Mouse (Mus musculus) stomach, postnatal 0 days (tissue): Measurements from ENCODE around the gene Mpp2. TPM values are rescaled to one million over a fixed set of nuclear protein-coding genes. Genes with fewer than 3 reads are reported as not detected.
A peak's percentile ranks its signal among the peaks of the same experiment; 100 is the strongest.

Source experiments
- ATAC-seq: fragments of 200-750 bp; cut with Nextera tagmentation; 2 replicates; pipeline ENCODE4 v1.8.0; 2017; ENCODE audit not compliant: low FRiP score, low TSS enrichment
- DNase-seq: peaks from one replicate; pipeline ENCODE4 v3.0.0-alpha.2; 2016; ENCODE audit warnings: low spot score
- H3K27ac ChIP-seq: fragments of 300-500 bp; sonication (generic); replicated peaks from 2 replicates; pipeline ENCODE4 v1.5.1; 2014; ENCODE audit warnings: mild to moderate bottlenecking, control low read depth
- H3K27me3 ChIP-seq: fragments of 300-500 bp; sonication (generic); 2 replicates; pipeline ENCODE4 v1.6.1; 2014; ENCODE audit warnings: low read length; ENCODE audit not compliant: control insufficient read depth, insufficient read depth
- H3K36me3 ChIP-seq: fragments of 300-500 bp; sonication (generic); 2 replicates; pipeline ENCODE4 v1.6.1; 2014; ENCODE audit warnings: low read length, mixed read lengths; ENCODE audit not compliant: control insufficient read depth, insufficient read depth
- H3K4me1 ChIP-seq: fragments of 300-500 bp; sonication (generic); replicated peaks from 2 replicates; pipeline ENCODE4 v1.6.1; 2014; ENCODE audit warnings: antibody characterized with exemption; ENCODE audit not compliant: control insufficient read depth, insufficient read depth
- H3K4me2 ChIP-seq: fragments of 300-500 bp; sonication (generic); replicated peaks from 2 replicates; pipeline ENCODE4 v1.6.1; 2014; ENCODE audit warnings: low read depth, mild to moderate bottlenecking, control low read depth, moderate library complexity
- H3K4me3 ChIP-seq: fragments of 300-500 bp; sonication (generic); 2 replicates; pipeline ENCODE4 v1.5.1; 2014; ENCODE audit warnings: low read depth, low read length, control low read depth
- H3K9ac ChIP-seq: fragments of 300-500 bp; sonication (generic); 2 replicates; pipeline ENCODE4 v1.6.1; 2014; ENCODE audit warnings: mild to moderate bottlenecking, low read length, control low read depth, mixed read lengths
- H3K9me3 ChIP-seq: fragments of 300-500 bp; sonication (generic); 2 replicates; pipeline ENCODE4 v1.6.1; 2016; ENCODE audit warnings: low read length; ENCODE audit not compliant: control insufficient read depth
- CTCF ChIP-seq: IDR thresholded peaks from 2 replicates; pipeline ENCODE4 v1.5.1; 2016; ENCODE audit warnings: antibody characterized with exemption, low read depth, mild to moderate bottlenecking, moderate library complexity
- EP300 ChIP-seq: optimal IDR thresholded peaks from 2 replicates; pipeline ENCODE3; 2016; ENCODE audit warnings: antibody characterized with exemption
- WGBS: fragments of 180-500 bp; shearing (Covaris S2); extraction: QIAGEN DNeasy Blood & Tissue Kit; methylation state at CpG from one replicate; pipeline ENCODE4 v1.1.7; 2014; 5-methylcytosine and 5-hydroxymethylcytosine counted together
- polyA plus RNA-seq: library from polyadenylated mRNA; unstranded; fragments of >200 nt; fragmentation: Nextera tagmentation; extraction: Ambion mirVana; gene quantifications from 2 replicates; pipeline ENCODE4 v1.2.1, GENCODE M21; 2015

The Mpp2 gene
- polyA plus RNA-seq, 1 experiment from 2014 or later = 2.8 TPM

DNA sequence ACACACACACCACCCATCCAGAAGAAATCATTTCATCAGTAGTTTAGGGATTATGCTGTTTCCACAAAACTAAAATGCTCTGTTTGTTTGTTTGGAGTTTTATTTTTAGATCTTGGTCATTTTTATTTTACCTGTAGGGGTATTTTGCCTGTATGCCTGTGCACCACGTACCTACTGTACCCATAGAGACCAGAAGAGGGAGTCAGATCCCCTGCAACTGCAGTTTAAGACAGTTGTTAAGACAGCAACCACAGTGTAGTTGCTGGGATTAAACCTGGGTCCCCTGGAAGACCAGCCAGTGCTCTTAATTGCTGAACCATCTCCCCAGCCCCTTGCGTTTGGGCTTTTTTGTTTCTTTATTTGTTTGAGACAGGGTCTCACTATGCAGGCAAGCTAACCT, 19.3 kb downstream of the Mpp2 start:
- no peaks in the 10 kb centered on the region for H3K9me3 ChIP-seq

DNA sequence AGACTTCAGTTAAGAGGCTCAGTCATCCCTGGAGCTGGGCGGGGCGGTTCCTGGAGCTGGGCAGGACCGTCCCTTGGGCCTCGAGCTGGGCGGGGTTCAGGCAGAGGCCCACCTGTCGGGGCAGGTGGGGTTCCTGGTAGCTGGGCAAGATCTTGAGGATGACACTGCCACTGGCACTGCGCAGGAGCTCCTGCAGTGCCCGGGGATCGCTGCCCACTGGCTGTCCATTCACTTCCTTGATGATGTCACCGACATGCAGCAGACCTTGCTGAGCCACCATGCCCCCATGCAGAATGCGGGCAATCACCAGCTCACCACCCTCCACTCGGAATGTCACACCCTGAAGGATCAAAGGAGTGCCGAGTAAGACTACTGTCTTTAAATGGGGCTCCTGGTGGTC, 25.2 kb downstream of the Mpp2 start:
- no peak overlapping the region for H3K9ac ChIP-seq
- no peak overlapping the region for H3K27ac ChIP-seq
- no peak overlapping the region for H3K4me2 ChIP-seq
- WGBS = 63% methylated on average over 13 of the region's 13 CpGs
- H3K9me3 ChIP-seq = no peaks in the 10 kb centered on the region
- H3K27me3 ChIP-seq = no peaks in the 10 kb centered on the region
- H3K36me3 ChIP-seq = 0 out of 2 replicates have a peak, but pooled peaks cover 3% of the 10 kb centered on the region
- H3K4me1 ChIP-seq = no peaks in the 10 kb centered on the region
- no peak for TF ChIP-seq CTCF
- TF ChIP-seq EP300 = no peak
- DNase-seq (no peak), ATAC-seq (no peak)
- H3K4me3 ChIP-seq = no peak overlapping the region

More for the DNA sequence above, 19.3 kb downstream of the Mpp2 start:
- H3K27ac ChIP-seq = no peak overlapping the region
- TF ChIP-seq CTCF (peak; percentile 72), EP300 (no peak)
- no peak for ATAC-seq
- no peak overlapping the region for H3K4me2 ChIP-seq
- no peaks in the 10 kb centered on the region for H3K36me3 ChIP-seq
- WGBS = 60% methylated on average over 2 of the region's 2 CpGs
- no peaks in the 10 kb centered on the region for H3K4me1 ChIP-seq
- no peak overlapping the region for H3K4me3 ChIP-seq
- no peak overlapping the region for H3K9ac ChIP-seq
- no peak for DNase-seq
- H3K27me3 ChIP-seq = no peaks in the 10 kb centered on the region

GRCm38 (mm10) chr11:102061941-102062473, 26.3 kb downstream of the Mpp2 start:
- Histone ChIP-seq H3K9me3 (no peaks in the 10 kb centered on the region), H3K4me2 (no peak overlapping the region; the same call in 1 of the 2 replicates), H3K4me3 (no peak overlapping the region), H3K27ac (no peak overlapping the region), H3K27me3 (no peaks in the 10 kb centered on the region), H3K36me3 (0 out of 2 replicates have a peak, but pooled peaks cover 3% of the 10 kb centered on the region), H3K9ac (no peak overlapping the region), H3K4me1 (no peaks in the 10 kb centered on the region)
- TF ChIP-seq EP300 (no peak), CTCF (no peak)
- no peak for DNase-seq
- WGBS = 33% methylated on average over 16 of the region's 16 CpGs
- no peak for ATAC-seq

DNA sequence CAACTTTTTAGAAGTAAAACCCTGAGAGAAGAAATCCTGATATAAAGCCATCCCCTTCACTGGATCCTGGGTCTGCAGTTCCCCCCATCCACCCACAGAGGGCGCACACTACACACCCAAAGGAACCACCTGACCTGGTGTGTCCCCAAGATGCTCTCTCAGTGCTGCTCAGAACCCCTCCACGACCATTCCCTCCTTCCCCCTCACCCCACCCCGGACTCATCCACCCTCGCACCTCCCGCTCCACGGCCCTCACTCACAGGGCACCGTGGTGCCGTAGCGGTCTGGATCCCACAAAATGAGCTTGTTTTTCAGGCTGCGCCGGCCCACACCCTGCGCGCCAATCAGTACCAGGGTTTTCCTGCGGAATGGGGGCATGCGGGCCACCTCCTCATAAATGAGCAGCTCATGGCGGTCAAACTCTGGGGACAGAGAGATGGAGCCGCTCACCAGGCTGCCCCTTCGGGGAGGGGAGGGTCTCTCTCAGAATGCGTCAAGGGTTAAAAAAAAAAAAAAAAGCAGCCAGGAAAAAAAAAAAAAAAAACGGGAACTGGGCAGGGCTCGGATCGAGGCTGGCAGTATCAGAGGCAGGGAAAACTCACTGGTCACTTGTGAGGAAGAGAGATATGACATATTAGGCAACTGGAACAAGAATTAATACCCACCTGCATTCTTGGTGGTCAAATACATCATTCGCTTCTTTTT, 26.9 kb downstream of the Mpp2 start:
- 0 out of 2 replicates have a peak, but pooled peaks cover 3% of the 10 kb centered on the region for H3K36me3 ChIP-seq
- DNase-seq = peak; percentile 82
- peak overlapping the region; percentile 63 for H3K4me2 ChIP-seq
- H3K9me3 ChIP-seq = no peaks in the 10 kb centered on the region
- no peak overlapping the region for H3K9ac ChIP-seq
- TF ChIP-seq EP300 = no peak
- TF ChIP-seq CTCF = peak; percentile 98
- peak; percentile 58 for ATAC-seq
- H3K27ac ChIP-seq = no peak overlapping the region
- no peaks in the 10 kb centered on the region for H3K4me1 ChIP-seq
- no peaks in the 10 kb centered on the region for H3K27me3 ChIP-seq
- 5% methylated on average over 23 of the region's 23 CpGs for WGBS
- H3K4me3 ChIP-seq = peak overlapping the region; percentile 27

DNA sequence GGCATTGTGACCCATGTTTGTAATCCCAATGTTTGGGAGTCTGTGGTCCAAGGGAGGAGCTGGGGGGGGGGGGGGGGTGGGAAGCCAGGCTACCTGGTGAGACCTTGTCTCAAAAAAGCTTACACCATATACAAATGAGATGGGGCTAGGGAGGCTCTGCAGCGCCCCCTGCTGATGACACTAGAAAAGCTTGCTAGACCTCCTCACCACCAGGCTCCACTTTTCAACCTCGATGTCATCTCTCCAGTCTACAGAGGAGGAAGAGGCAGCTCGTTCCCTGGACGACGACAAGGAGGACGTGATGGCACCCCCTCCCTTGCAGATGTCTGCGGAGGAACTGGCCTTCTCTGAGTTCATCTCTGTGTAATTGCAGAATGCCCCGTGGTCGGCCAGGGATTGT, 34.5 kb downstream of the Mpp2 start:
- H3K9me3 ChIP-seq = no peaks in the 10 kb centered on the region
- H3K4me2 ChIP-seq = no peak overlapping the region
- peak; percentile 72 for TF ChIP-seq CTCF
- TF ChIP-seq EP300 = no peak
- 23% methylated on average over 9 of the region's 9 CpGs for WGBS
- DNase-seq (peak; percentile 71), ATAC-seq (no peak; the same call in 1 of the 2 replicates)
- no peak overlapping the region for H3K27ac ChIP-seq
- H3K9ac ChIP-seq = no peak overlapping the region
- no peak overlapping the region for H3K4me3 ChIP-seq
- no peaks in the 10 kb centered on the region; the same call in 1 of the 2 replicates for H3K27me3 ChIP-seq
- H3K36me3 ChIP-seq = no peaks in the 10 kb centered on the region
- no peaks in the 10 kb centered on the region for H3K4me1 ChIP-seq

DNA sequence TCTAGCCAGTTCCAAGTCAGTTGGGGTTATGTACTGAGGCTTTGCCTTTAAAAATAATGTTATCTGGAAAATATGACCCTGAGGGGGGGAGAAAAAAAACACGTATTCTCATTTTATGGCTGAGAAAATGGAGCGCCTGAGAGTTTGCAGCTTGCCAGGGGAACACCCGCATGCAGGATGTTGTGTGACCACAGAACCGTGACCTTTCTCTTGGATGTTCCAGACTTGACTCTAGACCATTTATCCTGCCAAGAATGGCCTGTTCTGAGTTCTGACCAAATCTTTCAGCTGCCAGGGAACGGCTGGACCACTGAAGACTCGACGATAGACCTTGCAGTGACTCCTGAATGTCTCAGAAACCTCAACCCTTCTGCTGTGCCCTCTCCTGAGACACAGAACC, 35.1 kb downstream of the Mpp2 start:
- Histone ChIP-seq H3K4me2 (no peak overlapping the region), H3K4me1 (no peaks in the 10 kb centered on the region), H3K27ac (no peak overlapping the region), H3K4me3 (no peak overlapping the region), H3K9me3 (no peaks in the 10 kb centered on the region), H3K36me3 (no peaks in the 10 kb centered on the region), H3K27me3 (no peaks in the 10 kb centered on the region; the same call in 1 of the 2 replicates), H3K9ac (no peak overlapping the region)
- 62% methylated on average over 7 of the region's 7 CpGs for WGBS
- no peak for ATAC-seq
- no peak for TF ChIP-seq EP300
- no peak for DNase-seq
